Mouse (Mus musculus) lung, postnatal 0 days (tissue): ENCODE measurements around the gene Ptgis.

Source experiments
- CTCF ChIP-seq: IDR thresholded peaks from 2 replicates; pipeline ENCODE4 v1.5.1; 2016; ENCODE audit warnings: antibody characterized with exemption, mild to moderate bottlenecking
- EP300 ChIP-seq: IDR thresholded peaks from 2 replicates; pipeline ENCODE4 v1.6.1; 2016; ENCODE audit warnings: antibody characterized with exemption, mild to moderate bottlenecking, control low read depth

DNA sequence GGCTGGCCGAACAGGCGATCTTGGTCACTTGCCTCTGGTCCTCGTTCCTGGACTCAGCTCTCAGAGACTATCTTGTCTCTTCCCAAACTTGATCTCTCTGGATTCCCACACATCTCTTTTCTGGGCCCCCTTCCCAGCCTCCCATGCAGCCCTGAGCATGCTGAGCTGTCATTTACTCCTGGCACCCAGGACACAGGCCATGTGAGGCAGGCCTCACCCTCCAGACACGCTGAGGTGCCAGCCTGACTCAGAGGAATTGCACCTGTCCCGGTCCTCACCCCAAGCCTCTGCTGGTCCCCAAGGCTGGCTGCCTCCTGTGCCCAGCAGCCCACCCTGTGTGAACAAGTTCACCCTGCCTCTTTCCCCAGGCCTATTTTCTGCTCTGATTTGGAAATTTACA, 53.3 kb downstream of the Ptgis start:
- TF ChIP-seq CTCF (no peak), EP300 (no peak)
